Mouse (Mus musculus) Patski (cell line): ENCODE results near the gene Lims1. TPM values are rescaled to one million over a fixed set of nuclear protein-coding genes. Genes with fewer than 3 reads are reported as not detected.

ENCODE experiments used
- ATAC-seq: fragments of 100-300 bp; one replicate; pipeline ENCODE4 v1.8.0; 2021
- CTCF ChIA-PET: fragments of 350-600 bp; sonication (Branson Sonifier 250); formaldehyde crosslinking; loops from one replicate; lab custom pipeline; 2022; ENCODE audit warnings: inconsistent platforms; lab: Charles Lee
- POLR2A ChIA-PET: fragments of 350-600 bp; sonication (Branson Sonifier 250); formaldehyde crosslinking; loops from one replicate; lab custom pipeline; 2022; ENCODE audit warnings: antibody characterized with exemption, inconsistent platforms; lab: Charles Lee
- DNase-seq: peaks from one replicate; pipeline ENCODE4 v3.0.0-alpha.2; 2011; ENCODE audit warnings: low read depth, low spot score
- H3K27me3 ChIP-seq: fragments of 371-371 bp; one replicate; pipeline ENCODE4 v1.5.1; 2021
- CTCF ChIP-seq: fragments of 100-300 bp; IDR thresholded peaks from one replicate; pipeline ENCODE4 v1.5.1; 2021
- in situ Hi-C: fragments of 300-500 bp; cut with MboI; formaldehyde crosslinking; loops from 3 replicates; pipeline ENCODE4 v1.11.1; 2018; ENCODE audit warnings: low pct_unique_long_range_greater_than_20kb, mixed read lengths
- polyA plus RNA-seq: library from polyadenylated mRNA; unstranded; gene quantifications from one replicate; pipeline ENCODE4 v1.2.3, GENCODE M21; 2021

Lims1 gene
- polyA plus RNA-seq, 1 experiment from 2014 or later: 56.0 TPM

DNA sequence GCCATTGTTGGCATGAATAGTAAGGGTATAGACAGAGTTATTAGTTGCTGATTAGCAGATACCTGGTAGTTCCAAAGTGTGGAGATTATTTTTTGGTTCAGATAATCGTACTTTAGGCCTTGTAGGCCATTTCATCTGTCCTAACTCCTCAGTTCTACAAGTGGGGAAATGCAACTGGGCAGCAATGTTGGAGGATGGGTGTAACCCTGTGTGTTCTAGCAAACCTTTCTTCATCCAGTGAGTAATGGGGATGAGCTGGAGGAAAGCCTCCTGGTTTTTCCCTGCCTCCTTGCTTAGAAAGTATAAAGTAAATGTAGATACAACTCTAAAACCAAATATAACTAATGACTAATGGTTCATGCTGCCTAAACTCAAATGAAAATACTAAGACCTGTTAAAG, 55.1 kb downstream of the Lims1 start:
- H3K27me3 ChIP-seq: no peaks in the 10 kb centered on the region
- no peak for DNase-seq
- in situ Hi-C loops: loop anchor here (5.0 kb wide), 1 partner anchor 116 kb away; no protein-coding TSS in a partner anchor
- POLR2A ChIA-PET: no interaction called here
- no peak for TF ChIP-seq CTCF
- CTCF ChIA-PET: interaction anchor here (0.7 to 1.7 kb wide), 5 partner anchors 9 to 23 kb away, joined by 3 to 5 read pairs (median 3); no protein-coding TSS in a partner anchor
- ATAC-seq: no peak

DNA sequence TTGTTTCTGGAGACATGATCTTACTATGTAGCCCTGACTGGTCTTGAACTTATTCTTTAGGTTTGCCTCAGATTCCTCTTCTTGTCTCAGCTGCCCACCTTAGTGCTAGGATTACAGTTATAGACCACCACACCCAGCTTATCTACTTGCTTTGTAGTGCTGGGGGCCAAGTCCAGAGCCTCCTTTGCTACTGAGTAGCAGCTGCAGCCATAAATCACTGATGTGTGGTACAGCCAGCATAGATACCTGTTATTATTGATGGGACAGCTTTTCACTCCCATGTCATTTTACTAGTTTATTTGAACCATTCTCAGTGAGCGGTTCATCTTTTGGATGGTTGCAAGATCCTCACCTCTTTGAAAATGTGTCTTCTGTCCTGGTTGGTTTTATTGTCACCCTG, 56.4 kb downstream of the Lims1 start:
- TF ChIP-seq CTCF: no peak
- CTCF ChIA-PET: interaction anchor here (1.0 to 1.4 kb wide), 2 partner anchors 8 to 16 kb away, joined by 3 to 7 read pairs; no protein-coding TSS in a partner anchor
- DNase-seq (no peak), ATAC-seq (no peak)
- POLR2A ChIA-PET: no interaction called here
- H3K27me3 ChIP-seq: no peaks in the 10 kb centered on the region
- in situ Hi-C loops: loop anchor here (5.0 kb wide), 1 partner anchor 117 kb away; no protein-coding TSS in a partner anchor

DNA sequence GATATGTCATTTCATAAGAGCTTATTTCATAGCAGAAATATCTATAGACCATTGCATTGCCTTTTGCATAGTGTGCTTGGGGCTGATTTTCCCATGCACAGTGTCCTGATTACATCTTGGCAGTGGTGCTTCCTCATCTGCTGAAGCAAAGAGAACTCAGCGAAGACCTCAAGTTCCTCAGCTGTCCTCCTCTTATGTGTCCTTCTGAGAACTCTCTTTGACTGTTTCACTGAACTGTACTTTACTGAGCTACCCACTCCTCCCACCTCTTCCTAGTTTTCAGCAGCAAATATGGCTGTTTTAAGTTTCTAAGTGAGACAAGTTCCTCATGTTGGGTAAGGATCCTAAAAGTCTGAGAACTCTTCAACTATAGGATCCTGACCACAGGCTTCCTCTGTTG, 58.6 kb downstream of the Lims1 start:
- ChIA-PET POLR2A (no interaction called here), CTCF (interaction anchor here (1.5 to 2.6 kb wide), 5 partner anchors 10 to 23 kb away, joined by 4 to 12 read pairs (median 7); no protein-coding TSS in a partner anchor)
- ATAC-seq (no peak), DNase-seq (no peak)
- TF ChIP-seq CTCF: no peak
- in situ Hi-C loops: no loop called here
- no peaks in the 10 kb centered on the region for H3K27me3 ChIP-seq

DNA sequence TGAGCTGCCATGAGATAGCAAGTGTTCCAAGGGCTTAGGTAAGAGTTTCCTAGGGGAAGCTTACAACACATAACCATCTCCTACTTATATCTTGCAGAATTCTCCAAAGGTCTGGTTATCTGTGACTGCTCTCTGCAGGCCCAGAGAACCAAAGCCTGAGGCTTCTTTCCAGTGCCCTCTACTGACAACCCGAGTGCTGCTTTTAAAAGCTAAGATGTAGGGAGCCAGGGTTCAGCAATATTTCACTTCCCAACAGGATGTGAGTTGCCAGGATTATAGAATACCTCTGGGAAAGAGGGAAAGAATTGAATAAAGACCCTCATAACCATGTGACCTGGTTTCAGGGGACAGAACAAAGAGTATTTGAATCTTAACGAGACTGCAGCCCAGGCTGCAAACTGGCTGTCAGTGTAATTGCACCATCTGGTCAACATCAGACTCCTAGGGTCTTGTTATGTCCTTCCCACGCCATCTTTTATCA, 59.4 kb downstream of the Lims1 start:
- ATAC-seq: no peak
- in situ Hi-C loops: no loop called here
- CTCF ChIA-PET: interaction anchor here (1.3 to 2.6 kb wide), 8 partner anchors 10 to 29 kb away, joined by 3 to 12 read pairs (median 6); no protein-coding TSS in a partner anchor
- TF ChIP-seq CTCF: no peak
- H3K27me3 ChIP-seq: no peaks in the 10 kb centered on the region
- POLR2A ChIA-PET: no interaction called here
- DNase-seq: no peak

DNA sequence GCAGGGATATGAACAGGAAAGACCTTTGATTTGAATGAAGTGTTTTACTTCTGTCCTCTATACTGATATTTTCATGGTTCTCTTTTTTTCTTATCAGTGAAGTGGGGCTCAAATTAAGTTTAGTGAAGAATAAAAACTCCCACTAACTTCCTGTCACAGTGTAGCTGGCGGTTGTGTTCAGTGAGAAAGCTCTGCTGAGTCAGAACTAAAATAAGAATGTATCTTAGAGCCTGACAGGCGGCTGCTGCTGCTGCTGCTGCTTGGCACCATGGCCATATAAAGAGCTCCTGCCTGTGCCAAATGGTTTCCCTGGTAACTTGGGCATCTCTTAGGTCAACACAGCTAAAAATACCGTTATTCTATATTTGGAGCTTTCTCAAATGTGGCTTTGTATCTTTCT, 60.0 kb downstream of the Lims1 start:
- in situ Hi-C loops: no loop called here
- CTCF ChIA-PET: interaction anchor here (1.3 to 2.6 kb wide), 6 partner anchors 10 to 29 kb away, joined by 3 to 12 read pairs (median 6); no protein-coding TSS in a partner anchor
- POLR2A ChIA-PET: no interaction called here
- no peak for TF ChIP-seq CTCF
- no peaks in the 10 kb centered on the region for H3K27me3 ChIP-seq
- ATAC-seq (peak; percentile 73), DNase-seq (no peak)

DNA sequence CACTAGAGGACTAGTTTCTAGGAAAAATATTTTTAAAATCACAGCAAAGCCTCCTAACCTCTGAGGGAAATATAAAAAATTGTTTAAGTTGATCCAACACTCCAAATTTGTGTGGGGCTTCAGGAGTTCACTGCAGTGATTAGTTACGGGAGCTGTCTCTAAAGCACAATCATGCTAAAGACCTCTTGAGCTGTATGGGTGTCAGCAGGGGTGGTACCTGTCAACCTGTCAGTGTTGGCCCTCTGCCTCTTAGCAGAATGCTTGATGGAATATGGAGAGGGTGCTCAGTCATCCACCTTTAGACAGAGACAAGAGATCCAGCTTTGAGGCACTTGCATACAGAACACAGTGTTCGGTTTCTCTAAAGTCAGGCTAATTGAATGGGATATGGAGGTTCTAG, 60.5 kb downstream of the Lims1 start:
- POLR2A ChIA-PET: no interaction called here
- CTCF ChIA-PET: interaction anchor here (1.1 to 2.6 kb wide), 7 partner anchors 10 to 30 kb away, joined by 3 to 12 read pairs (median 6); no protein-coding TSS in a partner anchor
- no peak for TF ChIP-seq CTCF
- H3K27me3 ChIP-seq: no peaks in the 10 kb centered on the region
- in situ Hi-C loops: no loop called here
- DNase-seq (no peak), ATAC-seq (no peak)

DNA sequence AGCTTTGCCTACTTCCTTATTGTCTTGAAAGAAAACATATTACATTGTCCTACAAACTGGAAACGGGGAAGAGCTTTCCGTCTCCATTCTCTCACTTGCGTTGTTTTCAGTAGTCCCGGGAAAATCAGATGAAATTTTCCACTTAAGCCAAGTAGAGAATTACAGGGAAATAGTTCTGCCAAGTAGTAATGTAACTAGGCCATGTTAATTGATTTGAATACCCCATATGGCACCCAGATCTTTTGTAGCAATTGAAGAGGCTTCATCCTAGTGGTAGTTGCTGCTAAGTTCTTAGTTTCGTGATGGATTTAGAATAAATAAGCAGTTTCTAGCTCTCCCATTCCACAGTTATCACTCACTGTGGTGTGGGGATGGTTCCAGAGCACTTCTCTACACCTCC, 62.4 kb downstream of the Lims1 start:
- CTCF ChIA-PET: interaction anchor here (1.4 to 1.6 kb wide), 3 partner anchors 9 to 23 kb away, joined by 3 to 5 read pairs (median 4); no protein-coding TSS in a partner anchor
- ATAC-seq (no peak), DNase-seq (no peak)
- no peak for TF ChIP-seq CTCF
- in situ Hi-C loops: no loop called here
- H3K27me3 ChIP-seq: no peaks in the 10 kb centered on the region
- POLR2A ChIA-PET: no interaction called here

DNA sequence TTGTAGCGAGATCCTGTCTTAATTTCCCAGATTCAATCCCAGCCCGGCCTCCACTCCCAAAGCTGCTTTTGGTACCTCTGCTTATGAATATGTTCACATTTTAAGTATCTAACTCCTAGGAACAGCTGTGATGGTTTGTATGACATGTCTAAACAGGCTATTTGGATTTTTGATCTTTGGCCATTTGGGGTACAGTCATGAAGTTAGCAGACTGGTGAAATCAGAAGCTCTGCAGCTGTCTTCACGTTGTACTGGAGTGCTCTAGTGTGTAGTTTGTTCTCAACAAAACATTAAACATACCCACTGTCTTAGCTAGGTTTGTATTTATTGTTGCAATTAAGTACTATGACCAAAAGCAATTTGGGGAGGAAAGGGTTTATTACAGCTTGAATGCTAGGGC, 63.7 kb downstream of the Lims1 start:
- TF ChIP-seq CTCF: no peak
- ChIA-PET POLR2A (no interaction called here), CTCF (interaction anchor here (1.1 to 1.8 kb wide), 4 partner anchors 9 to 22 kb away, joined by 3 to 4 read pairs (median 4); no protein-coding TSS in a partner anchor)
- in situ Hi-C loops: no loop called here
- ATAC-seq (no peak), DNase-seq (no peak)
- H3K27me3 ChIP-seq: no peaks in the 10 kb centered on the region

DNA sequence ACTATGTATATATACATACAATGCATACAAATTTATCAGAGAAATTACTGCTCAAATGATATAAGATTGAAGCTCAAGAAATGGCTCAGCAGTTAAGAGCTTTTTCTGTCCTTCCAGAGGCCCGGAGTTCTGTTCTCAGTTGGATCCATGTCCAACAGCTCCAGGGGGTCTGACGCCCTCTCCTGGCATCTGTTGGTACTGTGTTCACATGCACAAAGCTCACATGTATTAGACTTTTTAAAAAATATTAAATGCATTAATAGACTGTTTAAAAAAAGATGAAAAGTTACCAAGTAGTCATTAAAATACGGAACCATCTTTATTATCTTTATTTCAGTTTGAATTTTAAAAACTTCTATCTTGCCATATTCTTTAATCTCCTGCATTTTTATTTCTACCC, 65.4 kb downstream of the Lims1 start:
- ChIA-PET POLR2A (no interaction called here), CTCF (interaction anchor here (0.7 to 2.2 kb wide), 4 partner anchors 8 to 16 kb away, joined by 3 to 5 read pairs (median 4); no protein-coding TSS in a partner anchor)
- TF ChIP-seq CTCF: peak; percentile 56
- H3K27me3 ChIP-seq: no peaks in the 10 kb centered on the region
- DNase-seq (no peak), ATAC-seq (no peak)
- in situ Hi-C loops: no loop called here

DNA sequence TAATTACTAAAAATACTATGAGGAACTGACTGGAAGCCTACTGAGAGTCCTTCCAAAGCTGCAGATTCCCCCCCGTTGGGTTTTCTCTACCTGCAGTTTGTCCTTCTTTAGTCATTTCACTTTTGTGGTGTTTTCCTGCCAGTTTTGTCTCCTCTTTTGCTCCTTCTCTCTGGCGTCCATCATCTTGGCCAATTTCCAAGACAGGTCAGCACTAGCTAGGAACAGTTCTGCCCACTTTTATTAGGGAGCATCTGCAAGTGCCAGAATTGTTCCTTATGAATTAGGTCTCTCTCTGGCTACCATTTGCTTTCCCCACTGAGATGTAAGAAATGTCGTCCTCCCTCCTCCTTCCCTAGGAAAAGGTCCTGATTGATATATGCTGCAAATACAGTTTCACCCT, 65.9 kb downstream of the Lims1 start:
- no peak for TF ChIP-seq CTCF

DNA sequence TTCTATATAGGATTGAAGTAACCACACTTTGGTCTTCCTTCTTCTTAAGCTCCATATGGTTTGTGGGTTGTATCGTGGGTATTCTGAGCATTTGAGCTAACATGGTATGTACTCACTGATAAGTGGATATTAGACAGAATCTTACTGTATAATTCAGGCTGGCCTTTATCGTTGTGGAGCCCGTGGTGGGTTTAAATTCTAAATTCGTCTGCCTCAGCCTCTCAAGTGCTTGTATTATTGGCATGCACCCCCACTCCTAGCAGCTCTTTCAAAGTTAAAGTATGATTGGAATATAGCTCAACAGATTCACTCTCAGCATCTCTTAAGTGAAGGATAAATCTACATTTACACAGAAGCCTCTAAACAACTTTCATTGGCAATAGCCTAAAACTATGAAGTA, 69.2 kb downstream of the Lims1 start:
- ChIA-PET CTCF (interaction anchor here (0.9 to 2.1 kb wide), 2 partner anchors 9 to 11 kb away, joined by 5 to 10 read pairs; no protein-coding TSS in a partner anchor), POLR2A (interaction anchor here (1.2 kb wide), 1 partner anchor 10 kb away, joined by 3 read pairs; no protein-coding TSS in a partner anchor)
- in situ Hi-C loops: no loop called here
- DNase-seq: no peak
- ATAC-seq: no peak
- no peak for TF ChIP-seq CTCF
- H3K27me3 ChIP-seq: no peaks in the 10 kb centered on the region

More for the DNA sequence above, 65.9 kb downstream of the Lims1 start:
- no peak for DNase-seq
- ChIA-PET CTCF (interaction anchor here (0.7 to 2.2 kb wide), 3 partner anchors 12 to 15 kb away, joined by 3 to 5 read pairs (median 3); no protein-coding TSS in a partner anchor), POLR2A (no interaction called here)
- ATAC-seq: no peak
- H3K27me3 ChIP-seq: no peaks in the 10 kb centered on the region
- in situ Hi-C loops: no loop called here
